Mouse (Mus musculus): Measurements from ENCODE around the gene Pms1. TPM values are rescaled to one million over a fixed set of nuclear protein-coding genes. Genes with fewer than 3 reads are reported as not detected.
A peak's percentile ranks its signal among the peaks of the same experiment; 100 is the strongest.

Gene Pms1
- total and polyA plus RNA-seq, 3 experiments, result 16.7 to 23.2 (median 16.8) TPM

GRCm38 (mm10) chr1:53312989-53313967 is 16.5 kb upstream of the Pms1 start, which contains the start of gene Osgepl1 (continued):
- 0 out of 2 replicates have a peak, but pooled peaks have one; percentile 15 for TF ChIP-seq ETS1 (conservative IDR thresholded peaks at IDR 0.05; ENCODE audit: low read depth, low read length)

- no peak for DNase-seq (ENCODE audit: extremely low read depth)
- no peaks in the 10 kb centered on the region for H3K9me3 ChIP-seq (replicated peaks; ENCODE audit: low read length)
- TF ChIP-seq MYC (IDR thresholded peaks at IDR 0.05; ENCODE audit: low read depth, low read length) (no peak), GABPA (IDR thresholded peaks at IDR 0.05; ENCODE audit: insufficient replicate concordance, low read depth, low read length) (no peak), IRF4 (IDR thresholded peaks at IDR 0.05; ENCODE audit: low read depth, low read length) (no peak), MEF2A (IDR thresholded peaks at IDR 0.05; ENCODE audit: borderline replicate concordance, low read depth, low read length) (no peak), CHD1 (IDR thresholded peaks at IDR 0.05; ENCODE audit: low read depth, low read length) (no peak), MXI1 (IDR thresholded peaks at IDR 0.05; ENCODE audit: low read depth, low read length) (no peak), E2F4 (IDR thresholded peaks at IDR 0.05; ENCODE audit: insufficient replicate concordance, low read depth, low read length) (no peak), USF1 (IDR thresholded peaks at IDR 0.05; ENCODE audit: low read depth, low read length) (no peak), RCOR1 (conservative IDR thresholded peaks at IDR 0.05; ENCODE audit: low read depth, low read length) (no peak), POLR2A (IDR thresholded peaks at IDR 0.05; ENCODE audit: low read depth, low read length) (no peak), JUND (conservative IDR thresholded peaks at IDR 0.05; ENCODE audit: low read depth, low read length) (no peak), MAZ (IDR thresholded peaks at IDR 0.05; ENCODE audit: low read depth, low read length) (no peak)
- H3K9ac ChIP-seq (ENCODE audit: insufficient read depth, low read depth), result no peak overlapping the region
- peaks cover 14% of the 10 kb centered on the region; the same call in 1 of the 2 replicates for H3K79me2 ChIP-seq (replicated peaks; ENCODE audit: control insufficient read depth, extremely low read depth, insufficient read depth, poor library complexity, severe bottlenecking)
- H3K4me2 ChIP-seq (ENCODE audit: insufficient read depth, low read depth, poor library complexity, severe bottlenecking), result no peak overlapping the region
- H3K27me3 ChIP-seq (replicated peaks), result no peaks in the 10 kb centered on the region
- H3K4me1 ChIP-seq (ENCODE audit: control insufficient read depth in 1 of 2, insufficient read depth in 2 of 2), result peaks cover 2 to 40% of the 10 kb centered on the region in 2 experiments; a peak in 3 of 4 replicates
- in situ Hi-C loops (cut with MboI; ENCODE audit: low pct_ligation_motif_present, low pct_unique_long_range_greater_than_20kb, low sequenced_read_pairs), result no loop called here
- H3K4me3 ChIP-seq (replicated peaks in 1 of 3; ENCODE audit: low read depth in 2 of 3, low read length in 2 of 3, poor library complexity in 1 of 3), result no peak overlapping the region
- peaks cover 14 to 49% of the 10 kb centered on the region in 2 experiments for H3K36me3 ChIP-seq (replicated peaks in 1 of 2; ENCODE audit: control insufficient read depth in 1 of 2, insufficient read depth in 1 of 2, low read length in 1 of 2)
- no peak overlapping the region for H3K27ac ChIP-seq (ENCODE audit: insufficient read depth, low read depth)
- dilution Hi-C loops (cut with MboI; ENCODE audit: extremely low pct_ligation_motif_present, extremely low pct_unique_long_range_greater_than_20kb, low sequenced_read_pairs), result no loop called here
Measured at GRCm38 (mm10) chr1:53300506-53300905, 3.7 kb upstream of the Pms1 start.

GRCm38 (mm10) chr1:53291197-53291596 is 5.6 kb downstream of the Pms1 start:
- Histone ChIP-seq H3K79me2 (replicated peaks; ENCODE audit: control insufficient read depth, extremely low read depth, insufficient read depth, poor library complexity, severe bottlenecking) (peaks cover 6% of the 10 kb centered on the region; the same call in 1 of the 2 replicates), H3K4me3 (replicated peaks in 1 of 3; ENCODE audit: low read depth in 2 of 3, low read length in 2 of 3, poor library complexity in 1 of 3) (no peak overlapping the region), H3K9me3 (replicated peaks; ENCODE audit: low read length) (no peaks in the 10 kb centered on the region), H3K36me3 (replicated peaks in 1 of 2; ENCODE audit: control insufficient read depth in 1 of 2, insufficient read depth in 1 of 2, low read length in 1 of 2) (peaks cover 4 to 45% of the 10 kb centered on the region in 2 experiments), H3K27me3 (replicated peaks) (no peaks in the 10 kb centered on the region), H3K4me1 (ENCODE audit: control insufficient read depth in 1 of 2, insufficient read depth in 2 of 2) (peaks cover 0 to 17% of the 10 kb centered on the region in 2 experiments; a peak in 2 of 4 replicates), H3K9ac (ENCODE audit: insufficient read depth, low read depth) (no peak overlapping the region), H3K27ac (ENCODE audit: insufficient read depth, low read depth) (no peak overlapping the region), H3K4me2 (ENCODE audit: insufficient read depth, low read depth, poor library complexity, severe bottlenecking) (no peak overlapping the region)
- no peak for TF ChIP-seq UBTF (IDR thresholded peaks at IDR 0.05; ENCODE audit: low read depth, low read length)
- no peak for TF ChIP-seq ZC3H11A (IDR thresholded peaks at IDR 0.05; ENCODE audit: low read depth, low read length)
- no peak for TF ChIP-seq ETS1 (conservative IDR thresholded peaks at IDR 0.05; ENCODE audit: low read depth, low read length)
- TF ChIP-seq SIN3A (IDR thresholded peaks at IDR 0.05; ENCODE audit: low read length), result no peak
- no peak for TF ChIP-seq BHLHE40 (IDR thresholded peaks at IDR 0.05; ENCODE audit: low read depth, low read length)
- TF ChIP-seq POLR2AphosphoS2 (IDR thresholded peaks at IDR 0.05; ENCODE audit: low read depth, low read length), result no peak
- no peak for TF ChIP-seq PAX5 (IDR thresholded peaks at IDR 0.05; ENCODE audit: low read length)
- TF ChIP-seq ELF1 (IDR thresholded peaks at IDR 0.05; ENCODE audit: low read depth, low read length), result no peak
- no peak for TF ChIP-seq ZMIZ1 (IDR thresholded peaks at IDR 0.05; ENCODE audit: low read depth, low read length)
- no peak for TF ChIP-seq MEF2A (IDR thresholded peaks at IDR 0.05; ENCODE audit: borderline replicate concordance, low read depth, low read length)
- no peak for TF ChIP-seq JUND (conservative IDR thresholded peaks at IDR 0.05; ENCODE audit: low read depth, low read length)
- no peak for TF ChIP-seq NELFE (IDR thresholded peaks at IDR 0.05; ENCODE audit: low read depth, low read length)
- no peak for TF ChIP-seq RAD21 (IDR thresholded peaks at IDR 0.05; ENCODE audit: low read depth, low read length)
- TF ChIP-seq TBP (conservative IDR thresholded peaks at IDR 0.05; ENCODE audit: low read depth, low read length), result no peak
- DNase-seq (ENCODE audit: extremely low read depth), result no peak
- in situ Hi-C loops (cut with MboI; ENCODE audit: low pct_ligation_motif_present, low pct_unique_long_range_greater_than_20kb, low sequenced_read_pairs) (no loop called here), dilution Hi-C loops (cut with MboI; ENCODE audit: extremely low pct_ligation_motif_present, extremely low pct_unique_long_range_greater_than_20kb, low sequenced_read_pairs) (no loop called here)
